Mouse (Mus musculus): ENCODE measurements around the gene Boll.
A peak's percentile ranks its signal among the peaks of the same experiment; 100 is the strongest.

Boll gene

GRCm38 (mm10) chr1:55237643-55238161 is 125.6 kb downstream of the Boll start:
- DNase-seq (ENCODE audit: low spot score): no peak

- peak; percentile 90 for DNase-seq (ENCODE audit: low spot score)
Observed at GRCm38 (mm10) chr1:55236890-55237642, 126.2 kb downstream of the Boll start, which contains the start of gene Mars2. Gene Mars2, plus strand, starts transcription at chr1:55237177.

GRCm38 (mm10) chr1:55236487-55236886 is 126.8 kb downstream of the Boll start:
- DNase-seq (ENCODE audit: low spot score): no peak

GRCm38 (mm10) chr1:55234910-55235520 is 128.3 kb downstream of the Boll start:
- no peak for DNase-seq (ENCODE audit: low spot score)

GRCm38 (mm10) chr1:55228256-55228884 is 134.9 kb downstream of the Boll start:
- no peak for DNase-seq (ENCODE audit: low spot score)

- DNase-seq (ENCODE audit: low spot score): no peak
Observed at GRCm38 (mm10) chr1:55227376-55227775, 135.9 kb downstream of the Boll start.

GRCm38 (mm10) chr1:55226011-55226857 is 137.0 kb downstream of the Boll start, which contains the start of gene Rftn2:
Gene Rftn2, minus strand, starts transcription at chr1:55226782.
- DNase-seq (ENCODE audit: low spot score): no peak

- DNase-seq (ENCODE audit: low spot score): no peak
Observed at GRCm38 (mm10) chr1:55225398-55225797, 137.9 kb downstream of the Boll start.

GRCm38 (mm10) chr1:55224111-55224510 is 139.2 kb downstream of the Boll start:
- DNase-seq (ENCODE audit: low spot score): no peak

- no peak for DNase-seq (ENCODE audit: low spot score)
Observed at GRCm38 (mm10) chr1:55223026-55223425, 140.2 kb downstream of the Boll start.

- DNase-seq (ENCODE audit: low spot score): no peak
Observed at GRCm38 (mm10) chr1:55221352-55221751, 141.9 kb downstream of the Boll start.

GRCm38 (mm10) chr1:55217191-55217590 is 146.1 kb downstream of the Boll start:
- DNase-seq (ENCODE audit: low spot score): no peak

- DNase-seq (ENCODE audit: low spot score): peak; percentile 55
Observed at GRCm38 (mm10) chr1:55215185-55215813, 148.0 kb downstream of the Boll start.

- no peak for DNase-seq (ENCODE audit: low spot score)
Observed at GRCm38 (mm10) chr1:55213936-55214335, 149.3 kb downstream of the Boll start.

GRCm38 (mm10) chr1:55213475-55213874 is 149.8 kb downstream of the Boll start:
- no peak for DNase-seq (ENCODE audit: low spot score)

GRCm38 (mm10) chr1:55212771-55213170 is 150.5 kb downstream of the Boll start:
- no peak for DNase-seq (ENCODE audit: low spot score)

GRCm38 (mm10) chr1:55211081-55211480 is 152.2 kb downstream of the Boll start:
- no peak for DNase-seq (ENCODE audit: low spot score)

GRCm38 (mm10) chr1:55210202-55210965 is 152.9 kb downstream of the Boll start:
- DNase-seq (ENCODE audit: low spot score): peak; percentile 43

- DNase-seq (ENCODE audit: low spot score): no peak
Observed at GRCm38 (mm10) chr1:55208500-55209140, 154.6 kb downstream of the Boll start.

GRCm38 (mm10) chr1:55207561-55207960 is 155.7 kb downstream of the Boll start:
- DNase-seq (ENCODE audit: low spot score): no peak

Measured in spleen, adult 12 weeks (tissue).